Mouse (Mus musculus) ES-Bruce4 (cell line): Measurements from ENCODE around the gene Rprd2. TPM values are rescaled to one million over a fixed set of nuclear protein-coding genes. Genes with fewer than 3 reads are reported as not detected.

ENCODE experiments used
- H3K27ac ChIP-seq: 2 replicates; pipeline ENCODE4 v1.5.1; 2012; ENCODE audit warnings: low read length, inconsistent platforms; ENCODE audit not compliant: insufficient read depth
- H3K27me3 ChIP-seq: 2 replicates; pipeline ENCODE4 v1.6.1; 2012; ENCODE audit warnings: mild to moderate bottlenecking, low read length, inconsistent platforms; ENCODE audit not compliant: control insufficient read depth, poor library complexity, insufficient read depth, severe bottlenecking
- H3K36me3 ChIP-seq: 2 replicates; pipeline ENCODE4 v1.6.1; 2012; ENCODE audit warnings: inconsistent platforms, mild to moderate bottlenecking, low read length, moderate library complexity; ENCODE audit not compliant: control insufficient read depth, poor library complexity, insufficient read depth, severe bottlenecking
- H3K4me1 ChIP-seq: one replicate; pipeline ENCODE4 v1.8.1; 2011; ENCODE audit warnings: low read length; ENCODE audit not compliant: control insufficient read depth, insufficient read depth
- H3K4me3 ChIP-seq: 2 replicates; pipeline ENCODE4 v1.5.1; 2011; ENCODE audit warnings: low read depth, mild to moderate bottlenecking, low read length
- H3K9ac ChIP-seq: 2 replicates; pipeline ENCODE4 v1.6.1; 2012; ENCODE audit warnings: low read depth, mild to moderate bottlenecking, inconsistent platforms; ENCODE audit not compliant: poor library complexity, severe bottlenecking
- H3K9me3 ChIP-seq: replicated peaks from 2 replicates; pipeline ENCODE4 v1.6.1; 2012; ENCODE audit warnings: mild to moderate bottlenecking, low read length, inconsistent platforms; ENCODE audit not compliant: control insufficient read depth, poor library complexity, insufficient read depth, severe bottlenecking
- CTCF ChIP-seq: IDR thresholded peaks from one replicate; pipeline ENCODE4 v1.8.1; 2011; ENCODE audit warnings: low read depth, low read length
- EP300 ChIP-seq: IDR thresholded peaks from 2 replicates; pipeline ENCODE4 v1.6.1; 2011; ENCODE audit warnings: low read depth, low read length; ENCODE audit not compliant: insufficient read depth
- POLR2A ChIP-seq: IDR thresholded peaks from one replicate; pipeline ENCODE4 v1.8.1; 2011; ENCODE audit warnings: low read length; ENCODE audit not compliant: insufficient read depth
- polyA plus RNA-seq: library from polyadenylated mRNA; stranded (reverse); fragments of >200 nt; gene quantifications from 2 replicates; pipeline ENCODE4 v1.2.4, GENCODE M21; 2011; ENCODE audit warnings: low read depth; ENCODE audit not compliant: missing spikeins, insufficient read depth, insufficient read length

The Rprd2 gene
- polyA plus RNA-seq, 1 experiment, result 51.4 TPM

DNA sequence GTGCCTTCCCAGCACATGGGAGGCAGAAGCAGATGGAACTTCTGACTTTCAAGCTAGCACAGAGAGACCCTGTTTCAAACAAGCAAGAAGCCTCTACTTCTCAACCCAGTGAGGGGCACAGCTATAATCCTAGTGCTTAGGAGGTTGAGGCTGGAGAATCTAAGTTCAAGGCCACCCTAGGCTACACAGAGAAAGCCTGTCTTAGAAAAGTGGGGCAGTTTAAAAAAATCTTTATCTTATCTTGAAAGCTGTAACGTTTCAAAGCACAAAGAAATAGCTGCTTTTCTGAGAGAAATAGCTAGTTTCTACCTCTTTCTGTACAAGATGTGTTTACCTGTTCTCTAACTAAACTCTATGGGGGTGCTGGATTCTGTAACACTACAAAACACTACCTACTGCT lies 12.0 kb downstream of the Rprd2 start:
- Histone ChIP-seq H3K27me3 (no peaks in the 10 kb centered on the region), H3K9me3 (no peaks in the 10 kb centered on the region), H3K36me3 (peaks cover 3% of the 10 kb centered on the region), H3K4me3 (no peak overlapping the region), H3K27ac (no peak overlapping the region), H3K9ac (no peak overlapping the region), H3K4me1 (no peaks in the 10 kb centered on the region)
- TF ChIP-seq EP300 (no peak), POLR2A (no peak), CTCF (no peak)

DNA sequence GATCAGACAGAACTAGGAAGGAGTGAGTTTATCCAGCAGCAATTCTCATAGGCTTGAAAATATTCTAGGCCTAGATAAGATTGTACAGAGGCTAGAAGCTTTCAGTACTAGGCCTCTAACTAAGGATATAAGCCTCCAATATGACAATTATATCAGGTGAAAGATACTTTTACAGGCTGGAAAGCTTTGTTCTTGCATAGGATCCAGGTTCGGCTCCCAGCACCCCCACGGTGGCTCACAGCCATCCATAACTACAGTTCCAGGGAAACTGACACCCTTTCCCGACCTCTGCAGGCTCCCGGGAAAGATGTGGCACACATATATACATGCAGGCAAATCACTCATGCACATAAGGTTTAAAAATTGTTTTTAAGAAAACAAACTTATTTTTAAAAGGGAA lies 14.8 kb downstream of the Rprd2 start:
- Histone ChIP-seq H3K4me1 (no peaks in the 10 kb centered on the region), H3K36me3 (peaks cover 3% of the 10 kb centered on the region; the same call in 1 of the 2 replicates), H3K27me3 (no peaks in the 10 kb centered on the region), H3K9ac (no peak overlapping the region), H3K4me3 (no peak overlapping the region), H3K9me3 (no peaks in the 10 kb centered on the region), H3K27ac (no peak overlapping the region)
- TF ChIP-seq EP300 (no peak), CTCF (no peak), POLR2A (no peak)

DNA sequence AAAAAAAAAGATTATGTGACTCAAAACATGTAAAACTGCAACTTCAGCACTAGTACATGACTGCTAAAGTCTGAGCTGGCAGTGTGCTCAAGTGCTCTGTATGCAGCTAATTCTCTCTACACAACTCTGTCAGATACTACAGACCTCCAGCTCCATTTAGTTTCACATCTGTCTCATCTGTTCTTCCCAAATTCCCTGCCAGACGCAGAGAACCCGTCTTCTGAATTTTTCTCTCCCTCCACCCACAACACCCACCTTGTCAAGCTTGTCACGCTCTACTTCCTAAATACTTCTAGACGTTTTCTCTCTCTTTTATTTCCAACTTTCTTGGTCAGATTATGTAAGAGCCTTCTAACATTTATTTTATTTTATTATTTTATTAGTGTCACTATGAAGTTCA lies 19.9 kb downstream of the Rprd2 start:
- no peak overlapping the region for H3K9ac ChIP-seq
- TF ChIP-seq POLR2A (no peak), CTCF (no peak), EP300 (no peak)
- no peaks in the 10 kb centered on the region for H3K9me3 ChIP-seq
- peaks cover 2% of the 10 kb centered on the region for H3K4me1 ChIP-seq
- no peak overlapping the region for H3K27ac ChIP-seq
- H3K36me3 ChIP-seq, result no peaks in the 10 kb centered on the region
- H3K27me3 ChIP-seq, result no peaks in the 10 kb centered on the region
- no peak overlapping the region for H3K4me3 ChIP-seq

DNA sequence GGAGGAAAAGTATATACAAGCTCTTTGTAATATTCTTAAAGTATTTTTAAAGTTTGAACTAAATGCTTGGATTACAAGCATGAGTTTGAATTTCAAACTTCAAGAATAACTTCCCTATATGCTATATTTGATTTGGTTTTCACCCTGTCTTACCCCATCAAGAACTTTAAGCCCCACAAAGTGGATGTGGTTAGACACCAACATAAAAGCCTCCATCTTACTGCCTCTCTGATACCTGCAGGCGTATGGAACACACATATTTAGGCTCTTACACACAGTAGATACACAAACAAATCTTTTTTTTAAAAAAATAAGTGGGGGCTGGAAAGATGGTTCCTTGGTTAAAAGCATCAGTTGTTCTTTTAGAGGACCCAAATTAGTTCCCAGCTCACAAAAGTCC lies 24.4 kb downstream of the Rprd2 start:
- H3K36me3 ChIP-seq, result no peaks in the 10 kb centered on the region
- H3K27me3 ChIP-seq, result no peaks in the 10 kb centered on the region
- no peak for TF ChIP-seq EP300
- TF ChIP-seq POLR2A, result no peak
- no peak for TF ChIP-seq CTCF
- H3K9ac ChIP-seq, result no peak overlapping the region
- H3K9me3 ChIP-seq, result no peaks in the 10 kb centered on the region
- H3K27ac ChIP-seq, result no peak overlapping the region
- H3K4me1 ChIP-seq, result peaks cover 2% of the 10 kb centered on the region
- H3K4me3 ChIP-seq, result no peak overlapping the region

DNA sequence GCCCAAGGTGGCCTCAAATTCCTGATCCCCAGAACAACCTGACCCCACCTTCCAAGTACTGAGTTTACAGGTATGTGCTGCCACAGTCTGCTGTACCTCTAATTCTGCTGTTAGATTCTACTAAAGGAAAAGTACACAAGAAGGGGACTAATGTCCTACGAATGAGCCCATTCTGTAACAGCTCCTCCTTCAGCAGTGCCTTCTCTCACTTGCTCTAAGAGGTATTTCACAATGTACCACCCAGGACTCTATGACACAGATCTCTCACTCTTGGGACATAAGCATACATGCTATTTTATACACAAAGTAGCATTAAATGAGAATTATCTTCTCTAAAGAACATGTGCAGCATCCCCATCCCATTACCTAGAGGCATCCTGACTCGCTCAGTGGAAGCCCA lies 25.0 kb downstream of the Rprd2 start:
- Histone ChIP-seq H3K9ac (no peak overlapping the region), H3K36me3 (no peaks in the 10 kb centered on the region), H3K27me3 (no peaks in the 10 kb centered on the region), H3K4me3 (no peak overlapping the region), H3K4me1 (peaks cover 2% of the 10 kb centered on the region), H3K9me3 (no peaks in the 10 kb centered on the region), H3K27ac (no peak overlapping the region)
- TF ChIP-seq POLR2A, result no peak
- TF ChIP-seq CTCF, result no peak
- TF ChIP-seq EP300, result no peak

DNA sequence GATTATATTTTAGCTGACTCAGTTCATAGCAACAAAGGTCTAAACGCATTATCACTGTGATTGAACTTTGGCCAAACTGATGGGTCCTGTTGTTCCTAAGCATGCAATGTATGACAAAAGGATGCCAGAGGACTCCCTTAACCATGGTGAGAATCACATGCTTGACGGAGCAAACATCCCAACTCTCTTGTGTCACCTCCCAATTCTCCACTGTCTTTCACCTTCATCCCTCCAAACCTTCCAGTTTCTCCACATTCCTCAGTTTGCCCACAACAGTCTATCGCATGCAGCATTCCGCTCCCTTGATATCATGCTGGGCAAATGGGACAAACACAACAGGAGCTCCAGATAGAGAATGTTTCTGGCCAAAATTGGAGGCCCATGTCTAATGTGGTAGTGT lies 33.2 kb downstream of the Rprd2 start:
- TF ChIP-seq EP300, result no peak
- TF ChIP-seq CTCF, result no peak
- TF ChIP-seq POLR2A, result no peak
- Histone ChIP-seq H3K27ac (no peak overlapping the region), H3K9ac (no peak overlapping the region)

More for the DNA sequence above, 33.2 kb downstream of the Rprd2 start:
- Histone ChIP-seq H3K36me3 (peaks cover 50% of the 10 kb centered on the region), H3K4me1 (no peaks in the 10 kb centered on the region), H3K27me3 (no peaks in the 10 kb centered on the region), H3K4me3 (no peak overlapping the region), H3K9me3 (no peaks in the 10 kb centered on the region)
